Mouse (Mus musculus) left cerebral cortex, adult 9 months (tissue): ENCODE data around the gene Slc4a1ap.

Source experiments
- DNase-seq, 2 experiments: peaks; one replicate each; pipeline ENCODE4 v3.0.0; 2022; ENCODE audit warnings: low spot score in 2 of 2

Gene Slc4a1ap

GRCm38 (mm10) chr5:31603766-31604165 lies 77.0 kb downstream of the Slc4a1ap start:
- no peak for DNase-seq

DNA sequence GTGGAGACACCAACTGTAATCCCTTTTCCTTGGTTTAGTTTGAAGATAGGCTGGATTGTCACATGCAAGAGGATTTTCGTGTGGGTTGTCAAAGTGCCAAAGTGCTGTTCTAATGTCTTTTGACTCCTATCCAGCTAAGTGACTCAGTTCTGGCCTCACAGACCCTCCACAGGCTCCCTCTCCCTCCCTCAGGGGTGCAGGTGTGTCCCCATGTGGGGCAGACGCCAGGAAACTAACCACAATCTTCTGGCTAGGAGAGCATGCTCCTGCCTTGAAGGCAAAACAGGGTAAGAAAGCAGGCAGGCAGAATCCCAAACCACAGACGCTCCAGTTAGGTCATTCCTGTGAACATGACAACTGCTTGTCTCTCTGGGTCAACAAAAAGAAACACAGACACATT lies 79.4 kb downstream of the Slc4a1ap start:
- no peak for DNase-seq
